Mouse (Mus musculus): Measurements from ENCODE around the gene Gm21983.
A peak's percentile ranks its signal among the peaks of the same experiment; 100 is the strongest.

Gm21983 gene

DNA sequence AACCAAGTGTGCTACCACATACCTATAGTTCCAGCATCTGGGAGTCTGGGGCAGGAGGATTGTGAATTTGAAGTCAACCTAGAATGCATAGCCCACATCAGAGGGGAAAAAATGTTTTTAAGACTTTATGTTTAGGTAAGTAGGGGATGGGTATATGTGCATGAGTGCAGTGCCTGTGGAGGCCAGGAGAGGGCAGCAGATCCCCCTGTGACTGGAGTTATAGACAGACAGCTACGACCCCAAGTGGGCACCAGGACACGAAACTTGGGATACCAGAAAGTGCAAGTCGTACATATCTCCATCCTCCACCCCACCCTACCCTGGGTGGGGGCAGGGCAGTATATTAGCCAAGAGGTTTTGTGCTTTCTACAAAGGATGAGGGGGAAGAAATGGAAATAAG lies 4.1 kb upstream of the Gm21983 start:
- DNase-seq (ENCODE audit: low spot score), result no peak

DNA sequence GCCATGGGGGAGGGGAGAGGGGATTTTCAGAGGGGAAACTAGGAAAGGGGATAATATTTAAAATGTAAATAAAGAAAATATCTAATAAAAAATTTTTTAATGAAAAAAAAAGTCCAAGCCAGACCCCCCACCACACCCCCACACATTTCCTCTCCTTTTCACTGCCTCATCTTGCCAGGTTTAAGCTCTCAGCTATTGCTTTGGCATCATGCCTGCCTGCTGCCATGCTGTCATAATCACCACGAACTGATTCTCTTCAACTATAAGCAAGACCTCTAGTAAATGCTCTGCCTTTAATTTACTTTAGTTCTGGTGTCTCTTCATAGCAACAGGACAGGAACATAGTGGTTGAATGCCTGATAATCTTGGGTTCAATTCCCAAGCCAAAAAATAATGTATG lies 1.6 kb upstream of the Gm21983 start:
- no peak for DNase-seq (ENCODE audit: low spot score)

DNA sequence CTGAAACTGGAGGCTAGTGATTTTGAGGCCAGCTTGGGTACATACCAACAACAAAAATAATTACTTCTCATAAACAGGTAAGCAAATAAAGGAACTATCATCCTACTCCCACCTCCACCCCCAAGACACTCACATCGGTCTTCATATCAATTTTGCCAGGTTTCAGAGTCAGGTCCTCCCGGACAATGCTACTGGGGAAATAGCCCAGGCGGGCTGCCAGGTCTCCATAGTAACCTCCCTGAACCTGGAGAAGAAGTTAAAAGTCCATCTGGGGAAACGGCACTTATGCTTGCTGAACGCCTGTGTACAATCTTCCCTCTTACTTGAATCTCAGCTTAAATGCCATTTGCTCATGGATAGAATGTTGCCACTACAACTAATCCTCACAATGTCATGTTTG lies 850 bp downstream of the Gm21983 start:
- no peak for DNase-seq (ENCODE audit: low spot score)

DNA sequence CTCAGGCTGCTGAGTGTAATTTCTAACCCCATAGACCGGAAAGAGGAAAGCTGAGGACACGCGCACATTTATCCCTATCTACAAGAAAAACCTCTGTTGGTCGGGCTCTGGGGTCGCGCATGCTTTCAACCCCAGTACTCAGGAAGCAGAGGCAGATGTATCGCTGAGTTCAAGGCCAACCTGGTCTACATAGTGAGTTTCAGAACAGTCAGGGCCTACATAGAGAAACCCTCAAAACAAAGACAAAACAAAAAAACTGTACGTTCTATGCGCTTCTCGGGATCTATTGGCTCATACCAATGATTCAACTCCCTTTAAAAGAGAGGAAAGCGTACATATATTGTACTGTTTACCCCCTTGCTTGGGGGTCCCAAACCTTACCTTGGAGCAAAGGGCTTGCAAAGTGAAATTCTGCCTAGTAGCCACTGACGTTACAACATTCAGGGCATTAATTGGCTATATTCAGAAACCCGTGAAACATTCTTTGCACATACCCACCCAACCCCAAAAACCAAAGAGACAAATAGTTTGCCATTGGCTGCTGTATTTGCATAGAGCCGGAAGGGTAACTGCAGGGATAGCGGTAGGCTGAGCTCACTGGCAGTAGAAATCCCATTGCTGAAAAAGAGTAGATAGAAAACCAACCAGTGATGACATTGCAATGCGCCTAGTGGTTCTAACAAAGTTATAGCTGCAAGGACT lies 1.5 kb downstream of the Gm21983 start:
- DNase-seq (ENCODE audit: low spot score), result no peak

DNA sequence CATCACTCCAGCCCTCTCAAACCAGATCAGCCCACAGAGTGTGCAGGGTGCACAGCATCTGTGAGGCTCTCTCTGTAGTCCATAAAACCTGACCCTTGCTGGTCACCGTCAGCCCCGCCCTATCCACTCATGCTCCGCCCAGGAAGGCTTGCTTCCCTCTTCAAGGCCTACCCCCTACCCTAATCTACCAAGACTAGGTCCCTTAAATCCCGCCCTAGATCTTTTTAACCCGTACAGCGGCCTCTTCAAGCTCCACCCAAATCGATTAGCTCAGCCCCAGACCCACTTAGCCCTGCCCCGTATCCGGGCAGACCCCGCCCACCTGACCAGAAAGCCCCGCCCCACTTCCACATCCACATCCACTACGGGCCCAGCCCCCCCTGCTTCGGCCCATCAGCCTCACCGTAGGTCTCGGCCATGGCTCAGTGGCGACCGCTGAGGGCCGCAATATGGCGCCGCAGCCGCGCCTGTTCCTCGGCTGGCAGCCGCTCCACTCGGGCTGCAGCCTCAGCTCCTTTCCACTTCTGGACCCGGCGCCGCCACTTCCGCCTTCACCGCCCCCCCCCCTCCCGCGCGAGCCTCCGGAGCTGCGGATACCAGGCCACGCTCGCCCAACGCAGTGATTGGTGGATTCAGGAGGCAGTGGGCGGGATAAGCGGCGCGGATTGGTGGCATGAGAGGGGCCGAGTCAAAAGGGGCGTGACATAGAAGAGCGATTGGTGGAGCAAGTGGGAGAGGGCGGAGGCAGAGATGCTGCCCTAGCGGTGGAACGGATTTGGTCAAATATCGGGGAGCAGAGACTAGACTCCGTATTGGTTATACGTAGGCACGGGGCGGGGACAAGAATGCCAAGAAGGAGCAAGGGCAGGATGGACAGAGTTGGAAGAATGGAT lies 2.3 kb downstream of the Gm21983 start, which contains the start of gene Rab4b:
TSS of gene Rab4b (minus strand) at position 573 of the 893 bp plus-strand sequence.
- DNase-seq (ENCODE audit: low spot score), result peak; percentile 96

DNA sequence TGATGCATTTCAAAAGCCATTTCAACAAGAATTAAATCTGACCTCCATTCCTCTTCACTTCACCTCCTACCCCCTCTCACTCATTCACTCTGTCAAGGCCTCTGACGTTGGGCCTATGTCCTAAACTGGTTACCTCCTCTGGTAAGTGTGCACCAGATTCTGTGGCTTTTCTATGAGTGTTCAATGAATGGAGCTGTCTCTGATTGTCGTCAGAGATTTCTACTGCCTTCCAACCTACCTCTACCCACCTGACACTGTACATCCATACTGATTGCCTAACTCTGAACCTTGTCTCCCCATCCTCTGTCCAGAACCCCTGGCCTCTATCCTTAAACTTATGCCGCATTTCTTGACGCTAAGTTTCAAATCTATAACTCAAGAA lies 3.0 kb downstream of the Gm21983 start:
- no peak for DNase-seq (ENCODE audit: low spot score)

DNA sequence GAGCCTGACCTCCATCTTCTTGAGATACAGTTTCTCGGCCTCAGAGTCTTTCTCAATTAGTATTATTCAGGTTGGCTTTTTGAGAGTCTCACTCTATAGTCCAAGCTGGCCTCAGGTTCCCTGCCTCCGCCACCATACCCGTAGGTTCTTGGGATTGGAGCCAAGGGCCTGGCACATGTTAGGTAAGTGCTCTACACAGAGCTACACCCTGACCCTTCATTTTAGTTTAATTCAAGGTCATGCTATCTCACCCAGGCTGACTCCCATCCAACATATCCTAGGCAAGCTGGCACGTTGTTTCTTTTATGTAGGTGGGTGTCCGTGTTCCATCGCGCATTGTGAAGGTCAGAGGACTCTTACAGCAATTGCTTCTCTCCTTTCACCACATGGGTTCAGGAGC lies 6.0 kb downstream of the Gm21983 start:
- DNase-seq (ENCODE audit: low spot score), result no peak

DNA sequence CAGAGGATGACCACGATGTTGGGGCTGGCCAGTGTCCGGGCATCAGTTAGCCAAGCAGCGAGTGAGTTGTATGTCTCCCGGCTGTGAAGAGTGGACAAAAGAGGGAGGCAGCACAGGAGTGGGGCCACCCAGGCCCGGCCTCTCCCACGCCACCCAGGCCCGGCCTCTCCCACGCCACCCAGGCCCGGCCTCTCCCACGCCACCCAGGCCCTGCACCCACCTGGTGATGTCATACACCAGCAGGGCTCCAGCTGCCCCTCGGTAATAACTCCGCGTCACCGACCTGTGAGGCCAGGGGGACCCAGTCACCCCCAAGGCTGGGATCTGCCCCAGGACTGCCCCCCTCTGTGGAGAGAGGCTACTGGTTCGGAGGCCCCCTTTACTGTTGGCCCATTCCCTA lies 6.4 kb downstream of the Gm21983 start:
- DNase-seq (ENCODE audit: low spot score), result no peak

DNA sequence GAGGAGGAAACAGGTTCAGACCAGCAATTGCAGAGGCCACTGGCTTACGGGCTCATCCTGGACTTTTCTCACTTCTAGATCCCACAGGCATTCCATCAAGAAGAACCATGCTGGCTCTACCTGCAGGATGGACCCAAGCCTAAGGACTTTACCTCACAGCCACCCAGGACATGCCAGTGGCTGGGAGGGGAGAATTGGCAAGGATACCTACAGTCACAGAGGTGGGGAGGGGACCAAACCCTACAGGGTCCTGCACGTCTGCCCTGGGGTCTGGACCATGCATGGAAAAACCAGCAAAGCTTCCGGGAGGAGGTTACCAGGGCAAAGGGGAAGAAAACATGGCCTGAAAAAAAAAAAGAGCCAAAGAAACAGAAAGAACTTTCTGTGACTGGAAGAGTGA lies 9.9 kb downstream of the Gm21983 start:
- DNase-seq (ENCODE audit: low spot score), result no peak

DNA sequence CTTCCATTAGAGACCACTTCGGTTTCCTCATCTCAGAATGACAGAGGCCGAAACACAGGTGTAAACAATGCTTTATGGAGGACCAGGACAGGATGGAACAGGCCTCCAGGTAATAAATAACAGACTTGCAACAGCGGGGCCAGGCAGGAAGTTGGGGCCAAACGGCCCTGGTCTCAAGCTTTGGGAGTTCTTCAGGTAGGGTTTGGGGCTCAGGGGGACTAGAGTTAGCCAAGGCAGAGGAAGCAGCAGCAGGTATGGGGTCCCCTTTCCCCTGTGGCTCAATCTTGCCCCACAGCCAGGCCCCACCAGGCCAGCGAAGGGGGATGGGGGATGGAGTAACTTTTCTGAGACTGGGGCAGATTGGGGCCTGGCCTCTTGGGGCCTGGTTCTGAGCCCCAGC lies 12.5 kb downstream of the Gm21983 start:
- DNase-seq (ENCODE audit: low spot score), result no peak

DNA sequence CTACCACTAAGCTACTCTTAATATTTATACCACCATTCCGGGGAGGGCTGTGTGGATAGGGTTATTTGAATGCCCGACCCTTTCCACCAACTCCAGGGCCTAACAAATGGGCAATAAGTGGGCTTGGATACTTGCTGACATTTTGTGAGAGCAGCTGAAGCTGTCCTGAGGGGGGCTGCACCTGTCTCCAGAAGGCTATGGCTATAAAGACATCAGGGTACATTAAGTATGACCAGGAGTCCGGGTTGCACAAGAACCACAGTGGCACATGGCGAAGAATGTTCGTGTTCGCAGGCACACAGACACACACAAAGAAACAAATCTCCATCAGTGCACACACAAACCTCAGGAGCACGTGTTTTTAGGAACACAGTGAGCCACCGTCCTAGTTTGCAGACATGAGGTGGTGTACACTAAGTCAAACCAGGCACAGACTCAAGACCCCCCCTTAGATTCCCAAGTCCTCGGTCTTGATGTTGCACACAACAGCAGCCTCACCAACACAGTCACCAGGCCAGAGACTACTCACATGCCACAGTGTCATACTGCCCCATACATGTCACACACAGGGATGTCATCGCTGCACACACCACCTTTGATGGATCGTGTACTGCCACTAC lies 13.3 kb downstream of the Gm21983 start:
- no peak for DNase-seq (ENCODE audit: low spot score)

DNA sequence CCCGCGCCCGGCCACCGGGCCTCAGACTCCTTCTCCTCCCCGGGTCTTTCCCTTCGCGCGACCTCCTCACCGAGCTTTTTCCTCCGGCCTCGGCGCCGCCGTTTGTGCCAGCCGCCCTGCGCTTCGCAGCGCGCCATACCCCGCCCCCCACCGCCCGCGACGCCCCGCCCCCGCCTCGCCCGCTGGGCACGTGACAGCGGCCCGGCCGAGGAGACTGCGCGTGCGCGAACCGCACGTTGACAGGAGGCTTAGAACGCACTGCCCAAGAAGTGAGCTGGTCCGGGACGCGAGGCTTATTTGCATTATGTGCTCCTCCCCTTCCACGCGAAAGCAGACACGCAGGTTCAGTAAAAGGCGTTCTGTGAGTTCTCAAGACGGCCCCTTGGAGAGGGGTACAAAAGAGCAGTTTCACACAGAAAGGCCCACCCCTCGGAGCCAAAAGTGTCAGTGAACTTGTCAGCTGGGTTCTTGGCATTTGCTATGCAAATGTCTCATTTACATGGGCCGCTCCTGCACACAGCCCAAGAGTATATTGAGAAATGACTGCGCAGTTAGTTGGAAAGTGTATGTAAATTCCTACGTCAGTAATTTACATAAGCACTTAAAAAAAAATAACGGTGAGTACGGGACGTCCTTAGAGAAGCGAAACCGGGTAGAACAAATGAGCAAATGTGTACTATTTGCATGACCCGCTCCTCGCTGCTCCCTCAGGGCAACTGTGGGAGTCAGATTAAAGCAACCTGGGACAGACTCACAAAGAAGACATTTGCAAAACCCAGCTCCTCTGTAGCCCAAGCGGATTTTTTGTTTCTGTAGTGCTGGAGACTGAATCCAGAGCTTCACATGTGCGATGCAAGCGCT lies 14.0 kb downstream of the Gm21983 start, which contains the start of gene Egln2:
TSS of gene Egln2 (minus strand) at position 189 of the 861 bp plus-strand sequence.
- DNase-seq (ENCODE audit: low spot score), result peak; percentile 88

DNA sequence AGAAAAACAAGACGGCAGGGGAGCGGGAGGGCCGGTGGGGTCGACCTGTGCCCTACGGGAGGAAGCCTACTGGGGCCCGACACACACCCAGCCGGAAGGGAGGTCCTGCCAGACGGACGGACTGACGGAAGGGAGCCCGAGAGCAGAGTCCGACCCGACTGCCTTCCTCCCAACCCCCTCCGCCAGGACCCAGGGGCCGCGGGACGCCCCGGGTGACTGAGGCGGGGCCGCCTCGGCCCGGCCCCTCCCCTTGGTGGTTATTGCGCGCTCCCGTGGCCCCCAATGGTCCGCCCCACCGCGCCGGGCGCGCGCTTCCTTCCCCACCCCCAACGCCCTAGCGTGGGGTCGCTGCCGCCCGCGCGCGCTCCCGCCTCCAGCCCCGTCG lies 14.7 kb downstream of the Gm21983 start:
- DNase-seq (ENCODE audit: low spot score), result peak; percentile 34

DNA sequence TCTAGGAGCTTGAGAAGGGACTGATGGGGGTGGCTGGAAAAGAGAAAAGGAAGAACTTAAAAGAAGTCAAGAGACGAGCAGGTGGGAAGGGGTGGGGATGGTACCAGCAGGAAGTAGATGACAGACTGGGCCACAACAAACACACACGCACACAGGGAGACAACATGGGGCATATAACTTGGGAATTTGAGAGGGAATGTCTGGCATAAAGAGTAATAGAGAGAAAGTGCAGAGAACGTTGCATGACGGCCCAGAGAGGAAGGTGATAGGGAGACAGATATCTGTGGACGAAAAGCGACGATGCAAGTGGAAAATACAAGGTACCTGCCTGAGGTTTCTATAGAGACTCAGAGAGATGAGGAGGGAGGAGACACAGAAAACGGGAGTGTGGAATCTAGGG lies 15.2 kb downstream of the Gm21983 start:
- DNase-seq (ENCODE audit: low spot score), result no peak

DNA sequence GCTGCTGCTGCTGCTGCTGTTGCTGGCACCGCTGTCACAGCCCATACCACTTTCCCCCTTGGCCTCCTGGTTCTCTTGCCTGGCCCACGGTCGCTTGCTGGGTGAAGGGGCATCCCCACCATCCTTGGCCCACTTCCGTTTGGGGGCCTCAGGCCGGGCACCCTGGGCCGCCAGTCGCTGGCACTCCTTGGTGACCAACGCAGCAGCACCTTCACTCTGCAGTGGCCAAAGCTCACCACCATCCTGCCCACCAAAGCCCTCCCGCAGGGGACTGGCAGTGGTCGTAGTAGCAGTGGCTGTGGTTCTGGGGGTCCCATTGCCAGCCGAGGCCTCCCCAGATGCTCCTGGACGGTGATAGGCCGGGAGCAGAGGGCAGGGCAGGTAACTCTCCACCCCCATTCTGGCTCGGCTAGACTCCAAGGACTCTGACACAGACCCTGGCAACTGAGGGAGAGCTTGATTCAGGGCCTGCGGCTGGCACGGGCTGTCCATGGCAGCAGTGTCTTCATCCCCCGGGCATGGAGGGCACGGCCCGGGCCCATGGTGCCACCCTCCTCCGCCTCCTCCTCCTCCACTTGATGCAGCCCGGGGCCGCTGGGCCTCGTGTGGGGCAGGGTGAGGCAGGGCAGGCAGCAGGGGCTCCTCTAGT lies 15.8 kb downstream of the Gm21983 start:
- no peak for DNase-seq (ENCODE audit: low spot score)

DNA sequence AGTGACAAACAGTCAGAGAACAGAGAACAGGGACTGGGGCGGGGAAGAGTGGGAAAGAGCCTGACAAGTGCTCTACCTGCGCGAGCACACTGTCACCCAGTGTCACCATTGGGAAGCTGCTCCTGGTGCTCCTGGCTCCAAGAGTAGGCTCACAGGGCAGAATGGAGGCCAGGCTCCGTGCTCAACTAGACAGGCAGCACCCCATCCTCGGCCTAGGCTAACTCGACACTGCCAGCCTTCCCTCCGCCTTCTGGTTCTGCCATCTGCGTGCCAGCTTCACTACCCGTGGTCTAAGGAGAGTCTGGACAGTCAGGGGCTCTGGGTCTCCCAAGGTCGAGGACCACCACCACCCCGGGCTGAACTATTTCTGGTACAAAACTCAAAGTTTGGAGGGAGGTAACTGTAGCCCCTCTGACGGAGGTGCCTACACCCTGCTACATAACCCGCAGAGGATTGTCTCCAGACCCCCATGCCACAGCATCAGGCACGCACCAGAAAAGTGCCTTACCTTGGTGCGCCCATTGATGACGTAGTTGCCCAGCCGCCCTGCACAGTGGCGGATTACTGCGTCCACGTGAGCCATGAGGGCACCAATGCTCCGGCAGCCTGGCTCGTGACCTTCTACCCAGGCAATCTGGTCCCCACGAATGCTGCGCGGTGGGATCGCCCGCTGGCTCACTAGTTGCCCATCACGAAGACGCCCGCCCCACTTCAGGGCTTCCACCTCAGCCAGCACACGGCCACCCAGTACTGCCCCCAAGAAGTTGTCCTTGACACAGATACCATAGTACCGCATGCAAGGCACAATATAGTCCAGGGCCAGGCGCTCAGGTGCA lies 16.6 kb downstream of the Gm21983 start:
- no peak for DNase-seq (ENCODE audit: low spot score)

DNA sequence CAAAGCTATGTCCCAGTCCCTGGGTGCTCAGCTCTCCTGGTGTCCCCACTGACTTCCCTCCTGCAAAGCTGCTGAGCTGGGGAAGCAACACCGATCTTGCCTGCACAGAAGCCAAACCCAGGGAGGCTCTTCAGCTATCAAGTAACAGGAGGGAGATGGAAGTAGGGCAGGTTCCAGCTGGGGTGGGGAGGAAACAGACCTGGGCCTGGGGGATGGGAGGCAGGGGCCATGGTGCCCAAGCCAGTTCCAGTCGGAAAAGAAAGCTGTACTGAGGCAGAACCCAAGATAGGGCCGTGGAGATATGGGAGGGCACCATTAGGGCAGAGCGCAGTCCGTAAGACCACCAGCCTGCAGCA lies 17.5 kb downstream of the Gm21983 start:
- DNase-seq (ENCODE audit: low spot score), result no peak

DNA sequence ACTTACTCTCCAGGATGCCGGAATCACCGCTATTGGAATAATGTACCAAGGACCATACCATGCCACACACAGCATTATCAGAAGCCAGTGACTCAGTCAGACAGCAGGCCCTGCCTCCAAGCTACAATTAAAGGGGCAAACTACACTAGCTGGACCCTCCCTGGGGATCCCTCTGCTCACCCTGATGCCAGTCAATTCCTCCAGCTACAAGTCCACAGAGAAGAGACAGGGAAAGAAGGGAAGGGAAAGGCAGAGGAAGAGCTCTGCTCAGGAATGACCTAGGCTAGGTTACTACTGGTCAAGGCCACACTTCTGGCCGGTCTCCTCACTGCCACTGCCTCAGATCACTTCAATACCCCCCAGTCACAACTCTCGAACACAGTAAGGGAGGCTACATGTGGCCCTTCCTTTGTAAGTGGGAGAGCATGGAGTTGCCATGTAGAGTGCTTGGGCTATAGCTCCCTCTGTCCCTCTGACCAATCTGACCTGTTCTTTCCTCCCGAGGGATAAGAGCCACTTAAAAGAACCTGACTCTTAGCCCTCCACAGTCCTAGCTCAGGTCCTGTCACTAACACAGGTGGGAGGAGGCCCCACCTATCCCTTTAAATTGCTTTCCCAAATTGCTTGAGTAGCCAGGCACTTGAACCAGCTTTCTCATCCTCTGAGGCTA lies 18.0 kb downstream of the Gm21983 start:
- DNase-seq (ENCODE audit: low spot score), result no peak

DNA sequence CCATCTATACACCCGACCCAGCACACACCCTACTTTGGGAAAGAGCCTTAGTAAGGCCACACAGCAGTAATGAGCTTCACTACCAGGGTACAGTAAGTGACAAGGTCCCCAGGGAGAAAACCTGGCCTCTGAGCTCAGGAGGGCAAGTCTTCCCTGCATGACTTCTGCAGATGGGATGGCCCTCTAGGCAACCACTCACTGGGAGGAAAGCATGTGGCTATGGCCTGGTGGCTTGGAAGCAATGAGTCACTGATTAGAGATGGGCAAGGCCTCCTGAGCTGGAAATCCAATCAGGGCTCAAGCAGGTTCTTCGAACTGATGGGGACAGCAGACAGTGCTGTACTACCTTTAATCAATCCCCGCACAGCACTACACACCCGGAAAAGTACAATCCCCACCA lies 19.1 kb downstream of the Gm21983 start:
- no peak for DNase-seq (ENCODE audit: low spot score)

DNA sequence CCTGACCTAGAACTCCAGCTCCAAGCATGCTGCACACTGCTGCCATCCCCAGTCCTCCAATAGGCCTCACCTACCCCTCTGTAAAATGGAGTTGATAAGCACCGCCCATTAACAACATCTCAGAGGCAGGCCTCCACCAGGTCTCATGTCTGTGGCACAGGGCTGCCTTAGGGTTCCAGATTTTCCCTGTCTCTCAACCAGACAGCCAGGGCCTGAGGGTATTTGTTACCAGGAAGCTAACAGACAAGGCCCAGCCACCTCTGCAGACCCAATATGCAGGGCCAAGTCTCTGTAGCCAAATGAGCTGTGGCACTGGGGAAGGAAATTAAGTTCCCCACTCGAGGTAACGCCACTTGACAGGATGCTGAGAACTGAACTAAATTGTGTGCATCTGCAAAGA lies 20.0 kb downstream of the Gm21983 start:
- no peak for DNase-seq (ENCODE audit: low spot score)
